Mouse (Mus musculus): ENCODE results near the gene Ankle1.
"Not testable (repeated sequence)": the region's sequence is repeated elsewhere in the genome, so short reads cannot be mapped to it uniquely, and the experiment has no call there.

The Ankle1 gene

GRCm38 (mm10) chr8:71407441-71407840, 1.6 kb downstream of the Ankle1 start:
- DNase-seq (ENCODE audit: low spot score in 2 of 2), result no peak

- DNase-seq (ENCODE audit: low spot score in 2 of 2), result no peak
These were observed 2.4 kb downstream of the Ankle1 start for GRCm38 (mm10) chr8:71408231-71408630.

DNA sequence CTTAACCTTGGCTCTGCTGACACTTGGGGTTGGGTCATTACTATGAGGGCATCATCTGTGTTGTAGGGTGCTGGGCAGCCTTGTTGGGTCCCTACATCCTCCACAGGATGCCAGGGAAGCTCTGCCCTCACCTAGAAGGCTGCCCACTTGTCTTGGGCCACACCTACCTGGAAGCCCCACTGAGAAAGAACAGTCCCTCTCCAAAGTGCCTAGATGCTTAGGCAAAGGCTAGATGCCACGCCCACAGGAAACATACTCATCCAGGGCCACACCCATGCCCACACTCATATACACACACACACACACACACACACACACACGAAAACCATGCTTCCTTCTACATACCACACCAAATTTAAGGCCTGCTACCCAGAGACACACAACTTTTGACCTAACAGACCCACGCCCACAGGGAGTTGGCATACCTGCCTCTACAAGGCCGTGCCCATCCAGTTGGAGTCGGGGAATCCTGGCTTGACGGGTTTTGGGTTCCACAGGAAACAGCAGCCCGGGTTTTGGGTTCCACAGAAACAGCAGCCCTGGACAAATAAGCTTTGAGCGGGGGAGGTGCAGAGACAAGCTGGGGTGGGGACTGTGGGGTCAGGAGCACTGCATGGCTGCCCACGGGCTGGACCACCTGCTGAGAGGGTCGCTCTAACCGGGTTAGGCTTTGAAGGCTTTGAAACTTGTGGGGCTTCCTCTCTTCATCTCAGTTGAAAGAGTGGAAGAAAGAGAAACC, 5.9 kb downstream of the Ankle1 start:
- no peak for DNase-seq (ENCODE audit: low spot score in 2 of 2)

GRCm38 (mm10) chr8:71422121-71422520, 16.3 kb downstream of the Ankle1 start:
- DNase-seq (ENCODE audit: low spot score in 2 of 2), result no peak

DNA sequence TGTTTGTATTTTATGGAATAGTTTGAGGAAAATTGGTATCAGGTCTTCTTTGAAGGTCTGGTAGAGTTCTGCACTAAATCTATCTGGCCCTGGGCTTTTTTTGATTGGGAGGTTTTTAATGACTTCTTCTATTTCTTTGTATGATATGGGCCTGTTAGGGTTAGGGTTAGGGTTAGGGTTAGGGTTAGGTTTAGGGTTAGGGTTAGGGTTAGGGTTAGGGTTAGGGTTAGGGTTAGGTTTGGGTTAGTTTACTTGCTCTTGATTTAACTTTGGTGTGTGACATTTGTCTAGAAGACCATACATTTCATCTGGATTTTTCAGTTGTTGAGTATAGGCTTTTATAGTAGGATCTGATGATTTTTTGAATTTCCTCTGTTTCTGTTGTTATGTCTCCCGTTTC, 27.1 kb downstream of the Ankle1 start:
- DNase-seq (ENCODE audit: low spot score in 2 of 2), result not testable (repeated sequence)

DNA sequence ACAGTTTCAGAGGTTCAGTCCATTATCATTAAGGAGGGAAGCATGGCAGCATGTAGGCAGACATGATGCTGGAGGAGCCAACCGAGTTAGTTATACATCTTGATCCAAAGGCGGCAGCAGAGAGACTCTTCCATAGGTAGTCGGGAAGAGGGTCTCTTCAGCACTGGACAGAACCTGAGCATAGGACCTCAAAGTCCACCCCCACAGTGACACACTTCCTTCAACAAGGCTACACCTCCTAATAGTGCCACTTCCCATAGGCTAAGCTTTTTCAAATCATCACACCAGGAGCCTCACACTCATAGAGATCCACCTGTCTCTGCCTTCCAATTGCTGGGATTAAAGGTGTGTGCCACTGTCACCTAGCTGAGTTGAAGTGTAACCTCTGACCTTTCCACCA, 31.2 kb downstream of the Ankle1 start:
- no peak for DNase-seq (ENCODE audit: low spot score in 2 of 2)

DNA sequence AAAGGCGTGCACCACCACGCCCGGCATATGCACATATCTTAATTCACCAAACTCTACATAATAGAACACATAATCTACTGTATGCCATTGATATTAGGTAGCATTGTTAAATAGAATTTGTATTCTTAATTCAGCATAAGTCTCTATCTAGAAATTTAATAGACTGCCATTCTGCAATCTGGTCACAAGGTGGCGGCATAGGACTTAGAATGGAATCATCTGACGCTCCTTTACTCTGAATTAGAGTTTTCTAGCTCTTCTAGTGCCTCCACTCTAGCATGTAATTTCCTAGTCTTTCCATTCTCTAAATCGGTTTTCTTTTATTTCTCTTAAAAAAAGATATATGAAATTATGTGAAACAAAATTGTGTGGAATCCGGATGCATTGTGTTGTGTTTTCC, 35.6 kb downstream of the Ankle1 start:
- DNase-seq (ENCODE audit: low spot score in 2 of 2), result no peak

DNA sequence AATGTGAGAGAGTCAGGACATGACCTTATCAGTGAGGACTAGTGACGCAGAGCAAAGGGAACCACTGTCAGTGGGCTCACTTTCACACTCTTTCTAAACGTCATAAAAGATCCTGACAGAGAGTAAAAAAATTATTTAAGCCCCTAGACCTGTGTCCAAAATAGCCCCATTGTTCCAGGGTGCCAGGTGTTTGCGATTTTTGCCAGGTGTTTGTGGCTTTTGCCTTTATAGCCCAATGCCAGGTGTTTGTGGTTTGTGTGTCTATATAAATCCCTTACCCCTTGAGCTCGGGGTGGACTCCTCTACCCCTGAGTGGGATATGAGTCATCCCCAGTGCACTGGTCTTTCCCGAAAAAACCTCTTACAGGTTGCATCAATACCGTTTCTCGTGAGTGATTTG, 39.3 kb downstream of the Ankle1 start:
- DNase-seq (ENCODE audit: low spot score in 2 of 2), result no peak

DNA sequence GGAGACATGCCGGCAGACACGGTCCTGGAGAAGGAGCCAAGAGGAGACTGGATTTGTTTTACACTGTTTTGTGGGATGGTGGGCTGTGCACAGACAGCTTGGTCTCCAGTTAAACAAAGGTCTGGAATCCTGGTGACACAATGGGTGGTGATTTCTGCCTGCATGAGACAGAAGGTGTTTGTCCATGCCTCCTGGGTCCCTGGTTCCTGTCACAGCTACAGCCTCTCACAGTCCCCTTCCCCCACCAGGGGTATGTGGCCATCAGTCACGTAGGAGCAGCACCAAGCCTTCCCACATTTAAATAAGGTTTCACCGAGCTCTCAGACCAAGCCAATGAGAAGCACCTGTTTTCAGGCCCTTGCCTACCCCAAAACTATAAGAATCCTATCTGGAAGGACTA, 45.5 kb downstream of the Ankle1 start:
- DNase-seq (ENCODE audit: low spot score in 2 of 2), result no peak

DNA sequence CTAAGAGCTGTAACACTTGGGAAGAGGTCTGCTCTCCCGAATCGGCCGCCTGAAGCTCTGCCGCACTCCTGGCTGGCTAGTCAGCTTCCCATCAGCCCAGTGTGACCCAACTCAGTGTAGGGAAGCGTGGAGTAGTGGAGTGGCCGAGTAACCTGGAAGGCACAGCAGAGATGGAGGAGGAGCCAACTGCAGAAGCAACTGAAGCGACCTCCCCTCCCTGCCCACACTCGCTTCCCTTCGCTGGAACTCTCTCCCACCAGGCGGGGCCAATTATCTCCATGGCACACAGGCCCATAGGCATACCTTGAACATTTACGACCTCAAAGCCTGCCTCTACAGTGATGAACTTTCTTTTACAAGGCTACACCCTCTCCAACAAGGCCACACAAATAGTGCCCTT, 46.0 kb downstream of the Ankle1 start:
- DNase-seq (ENCODE audit: low spot score in 2 of 2), result no peak

DNA sequence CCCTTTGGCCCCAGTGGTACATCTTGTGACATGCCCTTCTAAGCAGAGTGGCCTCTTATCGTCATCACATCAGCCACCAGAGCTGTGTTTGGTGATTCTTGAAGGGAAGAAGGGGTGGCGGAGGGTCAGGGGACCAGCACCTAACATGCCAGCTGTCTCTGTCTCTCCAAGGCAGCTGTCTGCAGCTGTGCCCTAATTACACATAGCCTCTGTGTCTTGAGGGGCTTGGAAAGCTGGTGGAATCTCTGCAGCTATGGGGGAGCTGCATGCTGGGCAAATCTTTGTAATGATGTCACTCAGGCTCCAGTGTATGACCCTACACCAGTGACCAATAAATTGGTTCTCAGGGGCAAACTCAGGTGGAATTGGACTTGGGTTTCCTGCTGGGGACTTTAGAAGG, 46.9 kb downstream of the Ankle1 start:
- no peak for DNase-seq (ENCODE audit: low spot score in 2 of 2)

DNA sequence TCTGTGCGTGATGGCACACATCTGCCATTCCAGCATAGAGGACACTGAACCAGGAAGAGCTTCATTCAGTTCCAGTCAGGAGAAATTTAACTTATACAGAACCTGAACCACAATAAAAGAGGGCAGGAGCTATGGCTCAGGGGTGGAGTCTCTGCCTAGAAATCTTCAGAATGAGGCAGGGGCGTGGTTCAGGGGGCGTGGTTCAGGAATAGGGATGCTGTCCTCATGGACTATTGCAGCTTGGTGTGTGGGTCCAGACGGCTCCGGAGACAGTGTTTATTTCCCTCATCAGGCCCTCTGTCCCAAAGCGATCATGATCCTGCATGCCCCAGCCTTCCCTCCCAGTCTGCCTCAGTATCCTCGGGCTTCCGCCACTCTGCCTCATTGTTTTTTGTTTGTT, 48.9 kb downstream of the Ankle1 start:
- DNase-seq (ENCODE audit: low spot score in 2 of 2), result no peak

- no peak for DNase-seq (ENCODE audit: low spot score in 2 of 2)
These were observed 51.1 kb downstream of the Ankle1 start for GRCm38 (mm10) chr8:71456906-71457305.

DNA sequence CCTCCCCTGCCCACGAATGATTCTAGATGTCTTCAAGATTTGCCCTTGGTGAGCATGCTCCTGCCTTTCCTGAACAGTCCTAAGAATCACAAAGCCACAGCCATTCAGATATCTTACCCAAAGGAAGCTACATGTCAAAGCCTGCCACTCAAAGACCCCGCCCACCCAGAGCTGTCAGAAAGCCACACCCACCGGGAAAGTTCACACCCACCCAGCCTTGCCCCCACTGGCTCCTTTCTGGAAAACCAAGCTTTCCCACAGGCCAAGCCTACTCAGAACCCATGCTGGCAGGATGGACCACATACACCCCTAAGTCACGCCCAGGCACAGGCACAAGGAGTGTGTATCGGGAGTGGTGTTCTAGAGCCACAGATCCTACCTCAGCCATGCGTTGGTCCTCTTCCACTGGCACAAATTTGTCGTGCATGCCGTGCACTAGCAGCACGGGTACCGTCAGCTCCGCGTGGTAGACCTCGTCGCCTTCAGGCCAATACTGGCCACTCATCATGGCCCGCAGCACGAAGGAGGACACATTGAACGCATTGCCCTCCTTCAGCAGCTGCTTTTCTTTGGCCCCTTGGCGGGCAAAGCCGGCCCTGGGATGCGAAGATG, 52.0 kb downstream of the Ankle1 start:
- no peak for DNase-seq (ENCODE audit: low spot score in 2 of 2)

Data from urinary bladder, adult 18-20 months (tissue).